Mouse (Mus musculus) MEL (cell line): ENCODE measurements around the gene Vsig4. TPM values are rescaled to one million over a fixed set of nuclear protein-coding genes. Genes with fewer than 3 reads are reported as not detected.

Experiments
- DNase-seq: peaks from one replicate; pipeline ENCODE4 v3.0.0; 2011; ENCODE audit warnings: low read depth, low spot score
- H3K27ac ChIP-seq: 2 replicates; pipeline ENCODE4 v1.5.1; 2012; ENCODE audit warnings: low read depth, mild to moderate bottlenecking, control low read depth, low read length, moderate library complexity; ENCODE audit not compliant: control insufficient read depth
- H3K27me3 ChIP-seq, 2 experiments: fragments of 150-350 bp in 1 of 2; sonication (generic) in 1 of 2; 2 replicates each; pipeline ENCODE4 v1.6.1; 2012; ENCODE audit warnings: low read length in 2 of 2, mild to moderate bottlenecking in 2 of 2, improper control_type of control experiment in 1 of 2, moderate library complexity in 1 of 2; ENCODE audit not compliant: insufficient read depth in 2 of 2, control insufficient read depth in 1 of 2
- H3K36me3 ChIP-seq, 2 experiments: 2 replicates each; pipeline ENCODE4 v1.6.1; 2012 to 2014; ENCODE audit warnings: low read length in 2 of 2, improper control_type of control experiment in 1 of 2, inconsistent platforms in 1 of 2, mild to moderate bottlenecking in 1 of 2; ENCODE audit not compliant: insufficient read depth in 2 of 2, control insufficient read depth in 1 of 2
- H3K4me1 ChIP-seq, 2 experiments: fragments of 150-350 bp in 1 of 2; sonication (generic) in 1 of 2; 2 replicates each; pipeline ENCODE4 v1.6.1; 2012; ENCODE audit warnings: low read length in 2 of 2, improper control_type of control experiment in 1 of 2, mild to moderate bottlenecking in 1 of 2; ENCODE audit not compliant: insufficient read depth in 2 of 2, control insufficient read depth in 1 of 2
- H3K4me3 ChIP-seq, 2 experiments: fragments of 150-350 bp in 1 of 2; sonication (generic) in 1 of 2; 2 replicates each; pipeline ENCODE4 v1.5.1; 2012; ENCODE audit warnings: low read depth in 2 of 2, low read length in 2 of 2, mild to moderate bottlenecking in 2 of 2, moderate library complexity in 2 of 2, control low read depth in 1 of 2, improper control_type of control experiment in 1 of 2; ENCODE audit not compliant: control insufficient read depth in 1 of 2, insufficient read depth in 1 of 2
- H3K79me2 ChIP-seq: 2 replicates; pipeline ENCODE4 v1.6.1; 2012; ENCODE audit warnings: mild to moderate bottlenecking, low read length, moderate library complexity; ENCODE audit not compliant: control insufficient read depth, poor library complexity, insufficient read depth
- H3K9ac ChIP-seq: 2 replicates; pipeline ENCODE4 v1.6.1; 2012; ENCODE audit warnings: low read depth, mild to moderate bottlenecking, control low read depth, low read length, moderate library complexity; ENCODE audit not compliant: control insufficient read depth, poor library complexity, severe bottlenecking
- H3K9me3 ChIP-seq: fragments of 150-350 bp; sonication (generic); replicated peaks from 2 replicates; pipeline ENCODE4 v1.6.1; 2012; ENCODE audit warnings: mild to moderate bottlenecking, low read length, improper control_type of control experiment, moderate library complexity; ENCODE audit not compliant: insufficient read depth
- BHLHE40 ChIP-seq: IDR thresholded peaks from 2 replicates; pipeline ENCODE4 v1.6.1; 2012; ENCODE audit warnings: low read depth, mild to moderate bottlenecking, inconsistent platforms, low read length, improper control_type of control experiment, borderline replicate concordance
- ELF1 ChIP-seq: IDR thresholded peaks from 2 replicates; pipeline ENCODE4 v1.6.1; 2014; ENCODE audit warnings: low read depth, mild to moderate bottlenecking, inconsistent platforms, low read length, improper control_type of control experiment, moderate library complexity
- GATA1 ChIP-seq: IDR thresholded peaks from 2 replicates; pipeline ENCODE4 v1.6.1; 2011; ENCODE audit warnings: low read depth, low read length, improper control_type of control experiment
- JUND ChIP-seq: IDR thresholded peaks from 2 replicates; pipeline ENCODE4 v1.6.1; 2011; ENCODE audit warnings: low read depth, mild to moderate bottlenecking, improper control_type of control experiment, low read length
- KAT2A ChIP-seq: conservative IDR thresholded peaks from 2 replicates; pipeline ENCODE4 v1.6.1; 2012; ENCODE audit warnings: low read depth, low read length, improper control_type of control experiment, inconsistent platforms
- MAX ChIP-seq: IDR thresholded peaks from 2 replicates; pipeline ENCODE4 v1.6.1; 2011; ENCODE audit warnings: low read length, improper control_type of control experiment
- MAZ ChIP-seq: IDR thresholded peaks from 2 replicates; pipeline ENCODE4 v1.6.1; 2012; ENCODE audit warnings: low read depth, mild to moderate bottlenecking, inconsistent platforms, low read length, improper control_type of control experiment
- MEF2A ChIP-seq: IDR thresholded peaks from 2 replicates; pipeline ENCODE4 v1.6.1; 2014; ENCODE audit warnings: low read depth, mild to moderate bottlenecking, inconsistent platforms, low read length, improper control_type of control experiment; ENCODE audit not compliant: poor library complexity, insufficient replicate concordance, severe bottlenecking; ENCODE audit errors: extremely low read depth
- MYB ChIP-seq: IDR thresholded peaks from 2 replicates; pipeline ENCODE4 v1.6.1; 2011; ENCODE audit warnings: mild to moderate bottlenecking, low read depth, low read length, improper control_type of control experiment
- MYC ChIP-seq: IDR thresholded peaks from 2 replicates; pipeline ENCODE4 v1.6.1; 2011; ENCODE audit warnings: low read depth, mild to moderate bottlenecking, low read length, improper control_type of control experiment, moderate library complexity
- POLR2A ChIP-seq, 2 experiments: IDR thresholded peaks; 2 replicates each; pipeline ENCODE4 v1.6.1; 2011 to 2012; ENCODE audit warnings: low read length in 2 of 2, mild to moderate bottlenecking in 2 of 2, control low read depth in 1 of 2, improper control_type of control experiment in 1 of 2, low read depth in 1 of 2, moderate library complexity in 1 of 2; ENCODE audit not compliant: control insufficient read depth in 1 of 2, insufficient read depth in 1 of 2, poor library complexity in 1 of 2
- POLR2AphosphoS2 ChIP-seq: IDR thresholded peaks from 2 replicates; pipeline ENCODE4 v1.6.1; 2011; ENCODE audit warnings: low read length, improper control_type of control experiment
- POLR2AphosphoS5 ChIP-seq: IDR thresholded peaks from 2 replicates; pipeline ENCODE4 v1.6.1; 2012; ENCODE audit warnings: low read depth, borderline replicate concordance, mild to moderate bottlenecking, inconsistent platforms, low read length, moderate library complexity, mixed read lengths
- RAD21 ChIP-seq: IDR thresholded peaks from 2 replicates; pipeline ENCODE4 v1.6.1; 2011; ENCODE audit warnings: mild to moderate bottlenecking, low read depth, low read length, improper control_type of control experiment
- SIN3A ChIP-seq: IDR thresholded peaks from 2 replicates; pipeline ENCODE4 v1.6.1; 2012; ENCODE audit warnings: low read length, improper control_type of control experiment, inconsistent platforms
- SMC3 ChIP-seq: IDR thresholded peaks from 2 replicates; pipeline ENCODE4 v1.6.1; 2011; ENCODE audit warnings: low read depth, low read length, improper control_type of control experiment
- TBP ChIP-seq: IDR thresholded peaks from 2 replicates; pipeline ENCODE4 v1.8.0; 2011; ENCODE audit warnings: low read depth, low read length, improper control_type of control experiment
- TCF12 ChIP-seq: IDR thresholded peaks from 2 replicates; pipeline ENCODE4 v1.6.1; 2014; ENCODE audit warnings: low read depth, mild to moderate bottlenecking, inconsistent platforms, low read length, improper control_type of control experiment, moderate library complexity
- USF1 ChIP-seq: IDR thresholded peaks from 2 replicates; pipeline ENCODE4 v1.6.1; 2014; ENCODE audit warnings: low read depth, mild to moderate bottlenecking, inconsistent platforms, low read length, improper control_type of control experiment, moderate library complexity
- USF2 ChIP-seq, 2 experiments: IDR thresholded peaks; 2 replicates each; pipeline ENCODE4 v1.6.1; 2011 to 2012; ENCODE audit warnings: improper control_type of control experiment in 2 of 2, low read length in 2 of 2, borderline replicate concordance in 1 of 2, inconsistent platforms in 1 of 2, low read depth in 1 of 2, mild to moderate bottlenecking in 1 of 2; ENCODE audit not compliant: insufficient read depth in 1 of 2
- ZC3H11A ChIP-seq: IDR thresholded peaks from 2 replicates; pipeline ENCODE4 v1.6.1; 2012; ENCODE audit warnings: low read depth, mild to moderate bottlenecking, inconsistent platforms, low read length, improper control_type of control experiment
- ZKSCAN1 ChIP-seq: IDR thresholded peaks from 2 replicates; pipeline ENCODE4 v1.6.1; 2012; ENCODE audit warnings: low read depth, mild to moderate bottlenecking, inconsistent platforms, low read length, improper control_type of control experiment, moderate library complexity
- ZNF384 ChIP-seq: IDR thresholded peaks from 2 replicates; pipeline ENCODE4 v1.6.1; 2012; ENCODE audit warnings: low read depth, mild to moderate bottlenecking, inconsistent platforms, low read length, improper control_type of control experiment
- polyA plus RNA-seq, 2 experiments: library from polyadenylated mRNA; stranded (reverse) in 1 of 2; unstranded in 1 of 2; fragments of >175 nt in 1 of 2; fragments of >200 nt in 1 of 2; gene quantifications; 2 replicates each; pipeline versions ENCODE4 v1.2.1 to v1.2.4; 2012; ENCODE audit warnings: low replicate concordance in 2 of 2, low read depth in 1 of 2; ENCODE audit not compliant: insufficient read length in 2 of 2, insufficient read depth in 1 of 2, missing spikeins in 1 of 2
- total RNA-seq: library from RNA; depleted of rRNA; stranded (reverse); fragments of 300-350 nt; gene quantifications from 2 replicates; pipeline ENCODE4 v1.2.3, GENCODE M21; 2012; rRNA removed

The Vsig4 gene
- total RNA-seq = not detected in 2 replicates
- polyA plus RNA-seq = not detected

- Histone ChIP-seq H3K9me3 (no peaks in the 10 kb centered on the region), H3K27ac (no peak within 1 kb of the TSS), H3K27me3 (no peaks in the 10 kb centered on the region), H3K4me1 (no peaks in the 10 kb centered on the region), H3K9ac (no peak within 1 kb of the TSS), H3K36me3 (no peaks in the 10 kb centered on the region), H3K4me3 (no peak within 1 kb of the TSS), H3K79me2 (no peaks in the 10 kb centered on the region)
- no peak for DNase-seq
- TF ChIP-seq GATA1 (no peak), TBP (no peak), ELF1 (no peak), MAZ (no peak), RAD21 (no peak), BHLHE40 (no peak), SMC3 (no peak), POLR2A (IDR thresholded peaks at IDR 0.05; ENCODE audit: control insufficient read depth in 1 of 2, insufficient read depth in 1 of 2, low read depth in 1 of 2, low read length in 2 of 2, poor library complexity in 1 of 2) (no peak), JUND (no peak)
Observed at GRCm38 (mm10) chrX:96293338-96293737, at the start of gene Vsig4. Gene Vsig4, minus strand, starts transcription at chrX:96293438.

GRCm38 (mm10) chrX:96339108-96339507 lies 45.9 kb upstream of the Vsig4 start:
- Histone ChIP-seq H3K27me3 (no peaks in the 10 kb centered on the region), H3K4me1 (no peaks in the 10 kb centered on the region), H3K36me3 (no peaks in the 10 kb centered on the region), H3K9ac (no peak overlapping the region), H3K4me3 (no peak overlapping the region), H3K27ac (no peak overlapping the region), H3K9me3 (no peaks in the 10 kb centered on the region), H3K79me2 (no peaks in the 10 kb centered on the region)
- TF ChIP-seq POLR2A (IDR thresholded peaks at IDR 0.05; ENCODE audit: control insufficient read depth in 1 of 2, insufficient read depth in 1 of 2, low read depth in 1 of 2, low read length in 2 of 2, poor library complexity in 1 of 2) = no peak
- TF ChIP-seq USF2 (IDR thresholded peaks at IDR 0.05; ENCODE audit: borderline replicate concordance in 1 of 2, insufficient read depth in 1 of 2, low read depth in 1 of 2, low read length in 2 of 2) = no peak
- TF ChIP-seq MYB = no peak
- TF ChIP-seq SMC3 = no peak
- TF ChIP-seq KAT2A = no peak
- TF ChIP-seq MEF2A = no peak
- TF ChIP-seq ZKSCAN1 = no peak
- no peak for TF ChIP-seq JUND
- no peak for TF ChIP-seq MAZ
- TF ChIP-seq ZNF384 = no peak
- TF ChIP-seq POLR2AphosphoS5 = no peak
- TF ChIP-seq ZC3H11A = no peak
- no peak for TF ChIP-seq POLR2AphosphoS2
- no peak for TF ChIP-seq SIN3A
- no peak for TF ChIP-seq TCF12
- no peak for TF ChIP-seq BHLHE40
- no peak for TF ChIP-seq USF1
- TF ChIP-seq MAX = no peak
- no peak for TF ChIP-seq MYC
- DNase-seq = no peak
